Mouse (Mus musculus): ENCODE measurements around the gene March11. TPM values are rescaled to one million over a fixed set of nuclear protein-coding genes. Genes with fewer than 3 reads are reported as not detected.

Gene March11
- polyA plus RNA-seq, 1 experiment from 2014 or later: 1.2 TPM

- H3K9ac ChIP-seq (ENCODE audit: low read length): no peak overlapping the region
- no peaks in the 10 kb centered on the region for H3K27me3 ChIP-seq (ENCODE audit: control insufficient read depth, insufficient read depth, low read length)
- DNase-seq (ENCODE audit: low spot score) (no peak), ATAC-seq (replicated peaks; ENCODE audit: low FRiP score) (no peak)
- H3K36me3 ChIP-seq (ENCODE audit: control insufficient read depth, insufficient read depth, low read length): no peaks in the 10 kb centered on the region
- no peak overlapping the region for H3K27ac ChIP-seq (ENCODE audit: low read depth, low read length)
- no peak overlapping the region for H3K4me2 ChIP-seq (ENCODE audit: low read depth, low read length, severe bottlenecking)
- H3K4me3 ChIP-seq (ENCODE audit: low read depth, low read length): no peak overlapping the region
- WGBS: 89% methylated on average over 4 of the region's 4 CpGs
- no peaks in the 10 kb centered on the region for H3K9me3 ChIP-seq (ENCODE audit: control insufficient read depth, low read length)
- no peaks in the 10 kb centered on the region for H3K4me1 ChIP-seq (replicated peaks; ENCODE audit: control insufficient read depth, insufficient read depth, low read length)
Observed at GRCm38 (mm10) chr15:26378879-26379278, 70.0 kb downstream of the March11 start.

- Histone ChIP-seq H3K27ac (ENCODE audit: low read depth, low read length) (no peak overlapping the region), H3K4me1 (replicated peaks; ENCODE audit: control insufficient read depth, insufficient read depth, low read length) (no peaks in the 10 kb centered on the region), H3K4me2 (ENCODE audit: low read depth, low read length, severe bottlenecking) (no peak overlapping the region), H3K4me3 (ENCODE audit: low read depth, low read length) (no peak overlapping the region), H3K9ac (ENCODE audit: low read length) (no peak overlapping the region), H3K9me3 (ENCODE audit: control insufficient read depth, low read length) (no peaks in the 10 kb centered on the region), H3K27me3 (ENCODE audit: control insufficient read depth, insufficient read depth, low read length) (no peaks in the 10 kb centered on the region), H3K36me3 (ENCODE audit: control insufficient read depth, insufficient read depth, low read length) (no peaks in the 10 kb centered on the region)
- ATAC-seq (replicated peaks; ENCODE audit: low FRiP score) (no peak), DNase-seq (ENCODE audit: low spot score) (no peak)
- 90% methylated on average over 3 of the region's 3 CpGs for WGBS
Observed at GRCm38 (mm10) chr15:26379831-26380230, 71.0 kb downstream of the March11 start.

GRCm38 (mm10) chr15:26380844-26381243 is 72.0 kb downstream of the March11 start:
- Histone ChIP-seq H3K9ac (ENCODE audit: low read length) (no peak overlapping the region), H3K4me3 (ENCODE audit: low read depth, low read length) (no peak overlapping the region), H3K27ac (ENCODE audit: low read depth, low read length) (no peak overlapping the region), H3K27me3 (ENCODE audit: control insufficient read depth, insufficient read depth, low read length) (no peaks in the 10 kb centered on the region), H3K36me3 (ENCODE audit: control insufficient read depth, insufficient read depth, low read length) (no peaks in the 10 kb centered on the region), H3K9me3 (ENCODE audit: control insufficient read depth, low read length) (no peaks in the 10 kb centered on the region), H3K4me1 (replicated peaks; ENCODE audit: control insufficient read depth, insufficient read depth, low read length) (no peaks in the 10 kb centered on the region), H3K4me2 (ENCODE audit: low read depth, low read length, severe bottlenecking) (no peak overlapping the region)
- DNase-seq (ENCODE audit: low spot score) (no peak), ATAC-seq (replicated peaks; ENCODE audit: low FRiP score) (no peak)
- 92% methylated on average over 1 of the region's 1 CpGs for WGBS

DNA sequence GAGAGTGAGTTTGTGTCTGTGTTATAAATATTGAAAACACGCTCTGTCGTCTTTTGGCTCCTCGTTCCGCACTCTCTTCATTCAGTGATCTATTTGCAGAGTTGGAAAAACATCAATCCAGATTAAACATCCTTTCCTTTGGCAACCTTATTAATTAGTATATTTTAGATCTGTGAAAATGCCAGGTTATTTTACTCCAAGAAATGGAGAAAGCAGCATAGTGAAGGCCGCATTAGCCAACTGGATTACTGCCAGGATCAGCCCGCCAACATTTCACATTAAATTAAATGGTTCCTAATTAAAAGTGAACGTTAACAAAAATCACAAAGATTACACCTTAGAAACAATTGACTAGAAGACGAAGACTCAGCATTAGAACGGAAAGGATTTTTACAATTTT is 81.2 kb downstream of the March11 start:
- 89% methylated on average over 9 of the region's 9 CpGs for WGBS
- ATAC-seq (replicated peaks; ENCODE audit: low FRiP score): no peak

GRCm38 (mm10) chr15:26396556-26396955 is 87.7 kb downstream of the March11 start:
- no peaks in the 10 kb centered on the region for H3K36me3 ChIP-seq (ENCODE audit: control insufficient read depth, insufficient read depth, low read length)
- no peaks in the 10 kb centered on the region for H3K9me3 ChIP-seq (ENCODE audit: control insufficient read depth, low read length)
- no peak overlapping the region for H3K9ac ChIP-seq (ENCODE audit: low read length)
- no peaks in the 10 kb centered on the region for H3K27me3 ChIP-seq (ENCODE audit: control insufficient read depth, insufficient read depth, low read length)
- ATAC-seq (replicated peaks; ENCODE audit: low FRiP score): no peak
- no peak overlapping the region for H3K4me2 ChIP-seq (ENCODE audit: low read depth, low read length, severe bottlenecking)
- WGBS: 94% methylated on average over 2 of the region's 2 CpGs
- no peaks in the 10 kb centered on the region for H3K4me1 ChIP-seq (replicated peaks; ENCODE audit: control insufficient read depth, insufficient read depth, low read length)
- no peak for DNase-seq (ENCODE audit: low spot score)
- H3K4me3 ChIP-seq (ENCODE audit: low read depth, low read length): no peak overlapping the region
- no peak overlapping the region for H3K27ac ChIP-seq (ENCODE audit: low read depth, low read length)

More for the DNA sequence above, 81.2 kb downstream of the March11 start:
- no peaks in the 10 kb centered on the region for H3K4me1 ChIP-seq (replicated peaks; ENCODE audit: control insufficient read depth, insufficient read depth, low read length)
- H3K36me3 ChIP-seq (ENCODE audit: control insufficient read depth, insufficient read depth, low read length): no peaks in the 10 kb centered on the region
- H3K27me3 ChIP-seq (ENCODE audit: control insufficient read depth, insufficient read depth, low read length): no peaks in the 10 kb centered on the region
- H3K4me2 ChIP-seq (ENCODE audit: low read depth, low read length, severe bottlenecking): no peak overlapping the region
- no peak overlapping the region for H3K27ac ChIP-seq (ENCODE audit: low read depth, low read length)
- DNase-seq (ENCODE audit: low spot score): no peak
- no peaks in the 10 kb centered on the region for H3K9me3 ChIP-seq (ENCODE audit: control insufficient read depth, low read length)
- H3K9ac ChIP-seq (ENCODE audit: low read length): no peak overlapping the region
- H3K4me3 ChIP-seq (ENCODE audit: low read depth, low read length): no peak overlapping the region

GRCm38 (mm10) chr15:26425284-26425683 is 116.4 kb downstream of the March11 start:
- no peak overlapping the region for H3K9ac ChIP-seq (ENCODE audit: low read length)
- WGBS: 85% methylated on average over 3 of the region's 3 CpGs
- H3K27ac ChIP-seq (ENCODE audit: low read depth, low read length): no peak overlapping the region
- no peaks in the 10 kb centered on the region for H3K4me1 ChIP-seq (replicated peaks; ENCODE audit: control insufficient read depth, insufficient read depth, low read length)
- no peak for ATAC-seq (replicated peaks; ENCODE audit: low FRiP score)
- no peaks in the 10 kb centered on the region for H3K27me3 ChIP-seq (ENCODE audit: control insufficient read depth, insufficient read depth, low read length)
- no peak for DNase-seq (ENCODE audit: low spot score)
- no peaks in the 10 kb centered on the region for H3K36me3 ChIP-seq (ENCODE audit: control insufficient read depth, insufficient read depth, low read length)
- no peaks in the 10 kb centered on the region for H3K9me3 ChIP-seq (ENCODE audit: control insufficient read depth, low read length)
- no peak overlapping the region for H3K4me2 ChIP-seq (ENCODE audit: low read depth, low read length, severe bottlenecking)
- no peak overlapping the region for H3K4me3 ChIP-seq (ENCODE audit: low read depth, low read length)

DNA sequence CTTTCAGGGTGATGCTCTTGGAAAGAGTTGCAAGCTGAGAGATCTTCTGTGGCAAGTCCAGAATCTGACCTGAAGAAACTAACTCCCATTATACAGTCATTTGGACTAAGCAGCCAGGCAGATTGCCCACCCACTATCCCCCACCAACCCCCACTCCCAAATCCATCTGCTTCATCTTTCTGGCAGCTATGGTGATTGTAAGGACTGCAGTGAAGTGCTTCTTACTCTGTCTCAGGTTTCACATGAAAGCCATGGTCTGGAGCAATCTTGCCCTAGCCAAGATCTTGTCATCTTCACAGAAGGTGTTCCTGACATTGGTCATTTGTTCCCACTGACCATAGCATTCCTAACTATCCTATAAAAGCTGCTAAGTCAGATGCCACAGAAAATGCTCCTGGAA is 117.4 kb downstream of the March11 start:
- no peaks in the 10 kb centered on the region for H3K36me3 ChIP-seq (ENCODE audit: control insufficient read depth, insufficient read depth, low read length)
- ATAC-seq (replicated peaks; ENCODE audit: low FRiP score) (no peak), DNase-seq (ENCODE audit: low spot score) (no peak)
- H3K4me2 ChIP-seq (ENCODE audit: low read depth, low read length, severe bottlenecking): no peak overlapping the region
- no peaks in the 10 kb centered on the region for H3K27me3 ChIP-seq (ENCODE audit: control insufficient read depth, insufficient read depth, low read length)
- H3K4me1 ChIP-seq (replicated peaks; ENCODE audit: control insufficient read depth, insufficient read depth, low read length): no peaks in the 10 kb centered on the region
- no peak overlapping the region for H3K4me3 ChIP-seq (ENCODE audit: low read depth, low read length)
- H3K9ac ChIP-seq (ENCODE audit: low read length): no peak overlapping the region
- no peaks in the 10 kb centered on the region for H3K9me3 ChIP-seq (ENCODE audit: control insufficient read depth, low read length)
- no peak overlapping the region for H3K27ac ChIP-seq (ENCODE audit: low read depth, low read length)

DNA sequence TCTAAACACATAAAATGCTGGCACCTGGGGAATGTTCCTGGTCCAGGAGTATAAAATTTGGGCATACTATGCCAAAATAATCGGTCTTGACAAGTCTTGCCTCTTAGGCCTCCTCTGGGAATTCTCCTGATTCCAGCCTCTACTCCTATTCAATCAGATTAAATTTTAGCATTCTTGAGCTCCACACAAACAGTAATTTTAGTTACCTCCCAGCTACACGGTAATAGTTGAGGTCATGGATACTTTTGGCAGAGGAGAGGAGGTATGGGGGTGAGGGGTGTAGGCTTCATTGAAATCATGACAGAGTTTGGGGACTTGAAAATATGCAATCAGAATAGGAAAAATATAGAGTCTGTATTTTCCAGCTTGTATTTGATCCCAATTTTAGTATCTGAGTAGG is 121.7 kb downstream of the March11 start:
- Histone ChIP-seq H3K9me3 (ENCODE audit: control insufficient read depth, low read length) (no peaks in the 10 kb centered on the region), H3K27me3 (ENCODE audit: control insufficient read depth, insufficient read depth, low read length) (no peaks in the 10 kb centered on the region), H3K27ac (ENCODE audit: low read depth, low read length) (no peak overlapping the region), H3K4me2 (ENCODE audit: low read depth, low read length, severe bottlenecking) (no peak overlapping the region), H3K4me1 (replicated peaks; ENCODE audit: control insufficient read depth, insufficient read depth, low read length) (no peaks in the 10 kb centered on the region), H3K36me3 (ENCODE audit: control insufficient read depth, insufficient read depth, low read length) (no peaks in the 10 kb centered on the region), H3K4me3 (ENCODE audit: low read depth, low read length) (no peak overlapping the region), H3K9ac (ENCODE audit: low read length) (no peak overlapping the region)
- no peak for DNase-seq (ENCODE audit: low spot score)
- ATAC-seq (replicated peaks; ENCODE audit: low FRiP score): no peak
- 90% methylated on average over 2 of the region's 2 CpGs for WGBS

GRCm38 (mm10) chr15:26432676-26433075 is 123.8 kb downstream of the March11 start:
- Histone ChIP-seq H3K4me2 (ENCODE audit: low read depth, low read length, severe bottlenecking) (no peak overlapping the region), H3K9ac (ENCODE audit: low read length) (no peak overlapping the region), H3K9me3 (ENCODE audit: control insufficient read depth, low read length) (no peaks in the 10 kb centered on the region), H3K27me3 (ENCODE audit: control insufficient read depth, insufficient read depth, low read length) (no peaks in the 10 kb centered on the region), H3K27ac (ENCODE audit: low read depth, low read length) (no peak overlapping the region), H3K4me1 (replicated peaks; ENCODE audit: control insufficient read depth, insufficient read depth, low read length) (no peaks in the 10 kb centered on the region), H3K36me3 (ENCODE audit: control insufficient read depth, insufficient read depth, low read length) (no peaks in the 10 kb centered on the region), H3K4me3 (ENCODE audit: low read depth, low read length) (no peak overlapping the region)
- ATAC-seq (replicated peaks; ENCODE audit: low FRiP score) (no peak), DNase-seq (ENCODE audit: low spot score) (no peak)
- WGBS: 86% methylated on average over 2 of the region's 2 CpGs

Data from forebrain, embryonic 11.5 days (tissue).